Mouse (Mus musculus) kidney, postnatal 25 days (tissue): ENCODE results near the gene Mdn1.

Source experiments
- DNase-seq, 2 experiments: peaks; one replicate each; pipeline ENCODE4 v3.0.0; 2021; ENCODE audit warnings: mixed read lengths in 2 of 2

Mdn1 gene

DNA sequence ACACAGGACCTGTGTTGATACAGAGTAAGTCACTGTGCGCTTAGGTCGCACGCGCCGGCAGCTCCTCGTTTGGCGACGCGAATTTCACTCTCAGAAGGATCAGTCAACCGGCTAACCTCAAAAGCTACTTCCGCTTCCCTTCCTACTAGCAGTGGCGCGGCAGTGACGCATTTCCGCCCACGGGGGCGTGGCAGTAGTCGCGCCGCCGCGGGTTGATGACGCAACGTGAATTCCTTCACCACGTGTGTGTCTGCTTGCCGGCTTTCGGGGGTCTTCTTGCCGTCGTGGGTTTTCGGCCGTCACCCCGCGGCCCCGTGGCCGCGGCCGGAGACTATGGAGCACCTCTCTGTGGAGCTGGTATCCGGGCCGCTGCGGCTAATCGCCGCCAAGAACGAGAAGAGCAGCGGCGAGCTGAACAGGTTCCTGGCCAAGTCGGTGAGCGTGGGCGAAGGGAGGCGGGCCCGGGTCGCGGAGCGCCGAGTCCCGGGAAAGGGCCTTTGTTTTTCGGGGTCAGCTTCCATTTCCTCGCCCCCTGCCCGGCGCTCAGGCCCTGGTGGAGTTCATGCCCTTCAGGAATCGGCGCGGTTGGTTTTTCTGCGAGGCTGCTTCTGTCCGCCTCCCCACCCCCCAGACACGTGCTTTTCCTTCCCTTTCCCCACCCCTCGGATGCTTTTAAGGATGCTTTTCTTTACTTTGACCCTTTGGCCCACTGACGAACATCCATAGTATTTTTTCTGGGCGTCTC lies at the start of gene Mdn1:
Gene Mdn1 (plus strand): TSS at position 202 of the 745 bp plus-strand sequence.
- peak; percentile 96 for DNase-seq

- DNase-seq: peak; percentile 99
Measured at GRCm38 (mm10) chr4:32615034-32615881, 41.7 kb upstream of the Mdn1 start, which contains the start of gene Casp8ap2. Casp8ap2 (plus strand) TSS chr4:32615451.

GRCm38 (mm10) chr4:32621637-32622036 lies 35.3 kb upstream of the Mdn1 start:
- no peak for DNase-seq

DNA sequence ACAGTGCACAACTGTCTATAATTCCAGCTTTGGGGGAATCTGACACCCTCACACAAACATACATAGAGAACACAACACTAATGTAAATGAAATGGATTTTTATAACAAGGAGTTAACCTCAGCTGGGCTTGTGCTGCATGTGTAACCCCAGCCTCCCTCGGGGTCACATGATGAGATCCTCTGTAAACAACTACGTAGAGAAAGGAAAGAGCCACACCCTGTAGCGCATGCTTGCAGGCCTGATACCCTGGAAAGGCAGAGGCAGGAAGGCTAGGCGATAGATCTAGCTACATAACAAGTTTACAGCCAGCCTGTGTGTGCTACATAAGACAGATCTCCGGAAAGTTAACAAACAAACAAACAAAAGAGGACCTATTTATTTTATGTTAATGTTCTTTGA lies 5.2 kb upstream of the Mdn1 start:
- no peak for DNase-seq

DNA sequence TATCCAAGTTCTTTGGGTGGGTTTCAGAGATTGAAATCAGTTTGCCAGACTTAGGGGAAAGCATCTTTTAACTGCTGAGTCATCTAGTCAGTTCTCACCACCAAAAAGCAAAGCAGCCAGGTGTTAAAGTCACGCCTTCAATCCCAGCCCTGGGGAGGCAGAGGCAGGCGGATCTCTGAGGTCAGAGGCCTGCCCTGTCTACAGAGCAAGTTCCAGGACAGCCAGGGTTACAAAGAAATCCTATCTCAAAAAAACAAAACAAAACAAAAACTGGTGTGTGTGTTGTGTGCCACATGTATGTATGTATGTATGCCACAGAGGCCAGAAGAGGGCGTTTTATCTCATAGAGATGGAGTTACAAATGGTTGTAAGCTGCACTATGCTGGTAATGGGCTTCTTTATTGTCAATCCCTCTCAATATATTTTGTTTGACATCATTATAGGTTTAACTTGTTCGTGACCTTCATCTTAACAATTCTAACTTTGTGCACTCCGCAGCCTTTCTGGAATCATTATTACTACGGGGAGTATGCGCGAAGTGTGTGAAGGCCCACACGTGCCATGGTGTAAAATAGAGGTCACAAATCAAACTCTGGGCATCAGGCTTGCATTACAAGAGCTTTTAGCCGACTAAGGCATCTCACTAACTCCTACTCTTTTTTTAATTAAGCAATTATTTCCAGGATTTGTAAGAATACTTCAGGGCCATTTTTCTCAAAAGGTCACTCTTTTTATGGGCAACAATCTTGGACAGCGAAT lies 594 bp upstream of the Mdn1 start:
- DNase-seq: no peak

- DNase-seq: no peak
Measured at GRCm38 (mm10) chr4:32665843-32666242, 8.9 kb downstream of the Mdn1 start.

DNA sequence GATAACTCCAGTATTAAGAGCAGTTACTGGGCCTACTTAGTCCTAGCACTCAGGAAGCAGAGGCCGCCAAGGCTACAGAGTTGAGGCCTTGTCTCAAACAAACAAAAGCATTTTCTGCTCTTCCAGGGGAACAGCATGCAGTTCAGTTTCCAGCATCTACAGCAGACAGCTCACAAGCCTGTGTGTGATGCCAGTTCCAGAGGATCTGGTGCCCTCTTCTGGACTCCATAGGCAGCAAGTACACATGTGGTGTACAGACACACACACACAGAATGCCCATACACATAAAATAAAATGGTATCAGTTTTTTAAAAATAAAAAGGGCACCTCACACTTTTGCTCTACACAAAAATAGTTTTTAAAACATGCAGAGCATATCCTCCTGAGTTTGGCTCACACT lies 11.4 kb downstream of the Mdn1 start:
- DNase-seq: no peak

- no peak for DNase-seq
Measured at GRCm38 (mm10) chr4:32669825-32670224, 12.9 kb downstream of the Mdn1 start.

DNA sequence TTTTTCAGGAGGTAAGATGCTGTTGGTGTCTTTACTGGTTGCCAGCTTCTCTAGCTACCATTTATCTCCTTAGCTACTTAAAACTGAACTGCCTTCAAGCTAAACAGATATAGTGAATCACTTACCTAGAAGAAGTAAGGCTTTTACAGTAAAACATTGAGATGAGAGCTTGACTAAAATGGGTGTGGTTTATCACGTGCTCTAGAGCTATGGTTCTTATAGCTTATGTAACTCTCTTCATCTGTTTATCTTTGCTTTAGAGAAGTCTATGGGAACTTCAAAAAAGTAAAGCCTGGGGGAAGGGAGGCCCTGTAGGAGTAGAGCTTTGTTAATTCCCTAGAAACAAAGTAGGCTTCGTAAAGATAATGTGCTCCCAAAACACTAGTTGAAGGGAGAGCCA lies 17.1 kb downstream of the Mdn1 start:
- no peak for DNase-seq

GRCm38 (mm10) chr4:32677471-32677870 lies 20.6 kb downstream of the Mdn1 start:
- no peak for DNase-seq

DNA sequence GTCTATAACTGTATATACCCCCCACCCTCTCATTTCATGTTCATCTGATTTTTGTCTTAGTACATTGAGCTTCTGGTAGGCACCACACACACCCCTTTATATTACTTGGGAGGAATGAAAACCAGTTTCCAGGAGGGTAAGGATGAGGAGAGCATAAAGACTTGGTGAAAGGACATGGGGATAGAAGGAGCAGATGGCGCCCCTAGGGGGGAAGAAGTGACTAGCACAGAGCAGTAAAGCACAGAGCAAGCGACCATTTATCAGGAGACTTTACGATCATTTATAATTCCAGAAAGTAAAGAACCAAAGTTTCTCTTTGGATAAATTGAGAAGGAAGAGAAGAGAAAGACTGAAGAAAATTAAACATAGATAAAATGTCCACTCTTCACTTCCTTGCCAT lies 23.9 kb downstream of the Mdn1 start:
- no peak for DNase-seq

GRCm38 (mm10) chr4:32682471-32682870 lies 25.6 kb downstream of the Mdn1 start:
- peak; percentile 10 to 32 for DNase-seq

DNA sequence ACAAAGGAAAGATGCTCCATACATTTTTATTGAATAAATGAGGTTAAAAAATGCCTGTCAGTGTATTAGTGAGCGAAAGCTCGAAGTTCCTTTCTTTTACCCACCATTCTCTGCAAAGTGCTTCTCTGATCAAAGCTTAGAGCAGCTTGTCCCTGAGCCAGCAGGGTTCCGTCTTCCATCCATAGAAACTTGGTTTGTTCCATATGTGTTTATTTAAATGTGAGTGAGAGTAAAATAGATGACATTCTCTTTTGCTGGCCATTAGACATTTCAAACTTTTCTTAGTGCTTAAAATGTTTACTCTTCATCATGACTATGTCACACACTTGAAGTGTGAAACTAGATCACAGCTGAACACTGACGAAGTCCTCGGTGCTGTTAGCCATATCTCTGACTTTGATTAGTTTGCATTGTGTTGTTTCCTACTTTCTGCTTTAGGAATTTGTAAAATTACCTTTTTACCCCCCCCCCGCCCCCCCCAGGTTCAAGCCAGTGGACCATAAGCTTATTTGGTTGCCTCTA lies 26.2 kb downstream of the Mdn1 start:
- no peak for DNase-seq

DNA sequence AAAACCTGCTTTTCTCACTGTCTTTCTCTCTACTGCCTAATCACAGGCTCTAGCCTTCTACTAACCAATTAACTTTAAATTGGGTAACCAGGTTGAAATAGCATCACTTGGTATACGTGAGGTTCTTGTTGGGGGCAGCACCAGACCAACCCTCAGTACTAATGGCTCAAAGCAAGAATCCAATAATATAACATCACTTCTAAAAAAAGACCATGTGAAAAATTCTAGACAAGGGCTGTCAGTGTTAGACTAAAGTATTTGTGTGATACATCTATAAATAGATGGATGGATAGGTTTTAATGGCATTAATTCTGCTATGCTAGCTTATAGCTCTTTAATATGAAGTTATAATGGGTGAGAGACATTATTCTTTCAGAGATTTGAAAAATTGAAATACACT lies 60.8 kb downstream of the Mdn1 start:
- no peak for DNase-seq

DNA sequence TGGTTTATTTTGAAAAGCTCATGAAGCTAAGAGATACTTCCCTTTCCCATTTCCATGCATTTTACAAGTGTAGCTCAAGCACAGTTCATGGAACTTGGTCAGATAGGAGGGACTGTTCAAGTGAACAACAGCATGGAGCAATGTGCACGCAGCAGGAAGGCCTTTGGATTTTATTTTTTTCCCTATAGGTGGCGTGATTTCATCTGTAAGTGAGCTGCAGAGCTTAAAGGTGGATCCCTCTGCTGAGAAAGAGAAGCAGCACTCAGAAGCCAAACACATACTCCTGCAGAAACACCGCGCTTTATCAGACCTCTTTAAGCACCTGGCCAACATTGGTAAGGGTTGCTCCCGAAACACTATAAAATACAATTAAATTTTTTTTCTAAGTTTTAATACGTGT lies 88.5 kb downstream of the Mdn1 start:
- DNase-seq: no peak

DNA sequence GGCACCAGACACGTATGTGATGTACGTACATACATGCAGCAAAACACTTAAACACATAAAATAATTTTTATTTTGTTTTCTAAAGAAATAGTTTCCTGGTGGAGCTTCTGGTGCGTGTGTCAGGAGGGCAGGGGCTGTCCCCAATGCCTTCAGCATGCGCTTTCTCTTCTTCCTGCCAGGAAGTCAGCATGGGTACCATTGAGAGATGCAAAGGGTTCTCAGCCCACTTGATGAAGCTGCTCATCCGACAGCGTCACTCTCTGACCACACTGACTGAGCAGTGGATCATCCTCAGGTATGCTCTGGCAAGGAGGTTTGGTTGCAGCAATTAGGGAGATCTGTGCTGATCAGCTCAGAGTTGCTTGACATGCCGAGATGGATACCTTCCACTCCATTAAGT lies 91.5 kb downstream of the Mdn1 start:
- no peak for DNase-seq

- no peak for DNase-seq
Measured at GRCm38 (mm10) chr4:32750711-32751110, 93.8 kb downstream of the Mdn1 start.

DNA sequence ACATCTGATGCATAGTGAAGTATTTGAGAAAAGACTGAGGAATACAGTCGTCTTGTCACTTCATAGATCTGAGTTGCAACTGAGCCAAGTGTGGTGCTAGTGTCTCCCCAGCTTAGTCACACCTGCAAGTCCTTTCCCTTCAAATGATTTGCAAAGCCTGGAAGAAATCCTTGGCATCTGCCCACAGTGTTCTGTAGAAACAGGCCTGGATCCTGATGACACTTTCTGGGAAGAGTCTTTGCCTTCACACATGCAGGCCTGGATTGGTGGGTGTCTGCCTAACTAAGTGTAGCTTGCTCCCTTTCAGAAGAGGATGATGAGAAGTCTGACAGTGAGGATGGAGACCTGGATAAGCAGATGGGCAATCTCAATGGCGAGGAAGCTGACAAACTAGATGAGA lies 100.5 kb downstream of the Mdn1 start:
- DNase-seq: no peak

DNA sequence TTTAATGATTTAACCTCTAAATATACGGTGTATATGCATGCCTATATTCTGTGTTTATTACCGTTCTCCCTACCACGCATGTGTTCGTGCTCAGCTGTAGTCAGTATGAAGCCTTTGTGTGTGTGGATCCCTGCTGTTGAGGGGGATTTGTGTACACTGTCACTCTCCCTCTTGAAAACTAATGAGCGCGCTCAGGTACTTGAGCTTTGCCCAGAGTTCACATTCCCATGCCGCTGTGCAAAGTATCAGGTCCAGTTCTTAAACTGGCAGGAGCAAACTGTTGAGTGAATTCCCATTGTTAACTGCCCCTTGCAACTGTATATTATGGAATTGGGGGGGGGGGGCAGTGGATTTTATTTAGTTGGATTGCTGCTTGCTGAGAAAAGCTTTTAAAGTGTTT lies 110.6 kb downstream of the Mdn1 start:
- peak; percentile 20 to 40 for DNase-seq

DNA sequence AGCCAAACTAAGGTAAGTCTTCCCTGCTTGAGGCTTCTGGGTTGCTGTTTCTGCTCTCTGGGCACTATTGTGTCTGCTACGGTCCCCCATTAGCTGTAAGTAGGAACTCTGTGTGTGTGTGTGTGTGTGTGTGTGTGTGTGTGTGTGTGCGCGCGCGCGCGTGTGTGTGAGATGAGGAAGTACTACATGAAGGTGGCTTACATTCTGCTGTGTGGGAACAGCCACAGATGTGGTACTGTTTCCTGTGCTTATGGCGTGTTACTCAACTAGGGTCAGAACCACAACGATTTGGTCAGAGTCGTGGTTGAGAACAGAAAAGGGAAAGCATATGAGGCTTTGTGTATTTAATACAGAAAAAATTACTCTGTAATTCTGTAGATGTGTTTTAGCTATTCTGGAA lies 111.1 kb downstream of the Mdn1 start:
- DNase-seq: no peak

DNA sequence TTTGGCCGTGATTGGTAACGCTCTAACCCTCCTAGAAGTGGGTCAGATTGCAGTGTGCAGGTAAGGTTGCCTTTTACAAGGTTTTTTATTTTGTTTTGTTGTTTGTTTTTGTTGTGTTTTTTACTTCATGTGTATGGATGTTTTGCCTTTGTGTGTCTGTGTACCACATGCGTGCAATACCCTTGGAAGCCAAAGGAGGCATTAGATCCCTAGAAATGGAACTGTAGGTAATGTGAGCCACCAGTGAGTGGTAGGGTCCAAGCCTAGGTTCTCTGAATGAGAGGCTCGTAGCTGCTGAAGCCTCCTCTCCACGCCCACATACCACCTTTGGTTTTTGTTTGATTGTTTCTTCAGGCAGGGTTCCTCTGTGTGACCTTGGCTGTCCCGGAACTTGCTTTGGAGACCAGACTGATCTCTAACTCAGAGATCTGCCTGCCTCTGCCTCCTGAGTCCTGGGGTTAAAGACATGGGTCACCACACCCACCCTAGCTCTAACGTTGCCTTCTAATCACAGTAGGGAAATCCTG lies 113.4 kb downstream of the Mdn1 start:
- no peak for DNase-seq

DNA sequence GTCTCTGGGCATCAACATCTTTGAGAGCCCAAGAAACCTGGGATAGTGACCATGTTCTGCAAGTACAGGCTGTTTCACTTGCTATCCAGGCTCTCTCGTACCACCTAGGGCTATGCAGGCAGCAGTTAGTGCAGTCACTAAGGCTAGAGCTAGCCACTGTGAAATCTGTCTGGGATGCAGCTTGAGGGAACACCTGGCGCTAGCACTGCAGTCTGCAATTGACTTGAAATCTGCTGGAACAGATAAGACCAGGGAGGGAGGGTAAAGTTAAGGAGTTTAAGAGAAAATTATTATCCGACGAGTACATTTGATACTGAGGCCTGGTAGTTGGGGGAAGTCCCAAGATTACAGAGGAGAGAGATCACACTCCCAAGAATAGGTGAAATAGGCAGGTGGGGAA lies 123.1 kb downstream of the Mdn1 start:
- DNase-seq: no peak

- no peak for DNase-seq
Measured at GRCm38 (mm10) chr4:32787110-32787509, 130.2 kb downstream of the Mdn1 start.
